Mouse (Mus musculus) retina, postnatal 7 days (tissue): ENCODE data around the gene Sh2b2.

Experiments
- DNase-seq: peaks from one replicate; pipeline ENCODE4 v3.0.0-alpha.2; 2012; ENCODE audit warnings: low read depth, low spot score

Sh2b2 gene

GRCm38 (mm10) chr5:136246452-136246838 is at the start of gene Sh2b2:
Sh2b2 (minus strand) TSS chr5:136246556.
- no peak for DNase-seq

GRCm38 (mm10) chr5:136292971-136293418 is 46.6 kb upstream of the Sh2b2 start:
- DNase-seq: no peak

- no peak for DNase-seq
These were observed 46.0 kb upstream of the Sh2b2 start for GRCm38 (mm10) chr5:136292361-136292760.

GRCm38 (mm10) chr5:136291562-136291961 is 45.2 kb upstream of the Sh2b2 start:
- DNase-seq: no peak

GRCm38 (mm10) chr5:136289776-136290175 is 43.4 kb upstream of the Sh2b2 start:
- DNase-seq: no peak

GRCm38 (mm10) chr5:136288351-136289081 is 42.2 kb upstream of the Sh2b2 start:
- DNase-seq: no peak

- no peak for DNase-seq
These were observed 40.2 kb upstream of the Sh2b2 start for GRCm38 (mm10) chr5:136286566-136286965.

- no peak for DNase-seq
These were observed 38.8 kb upstream of the Sh2b2 start for GRCm38 (mm10) chr5:136285106-136285505.

GRCm38 (mm10) chr5:136281351-136281750 is 35.0 kb upstream of the Sh2b2 start:
- no peak for DNase-seq

- DNase-seq: no peak
These were observed 28.4 kb upstream of the Sh2b2 start for GRCm38 (mm10) chr5:136274739-136275138.

GRCm38 (mm10) chr5:136269937-136270336 is 23.6 kb upstream of the Sh2b2 start:
- DNase-seq: no peak

- DNase-seq: no peak
These were observed 19.7 kb upstream of the Sh2b2 start for GRCm38 (mm10) chr5:136266077-136266476.

GRCm38 (mm10) chr5:136263342-136263741 is 17.0 kb upstream of the Sh2b2 start:
- no peak for DNase-seq

- DNase-seq: peak; percentile 38
These were observed 12.6 kb upstream of the Sh2b2 start for GRCm38 (mm10) chr5:136258919-136259318.

GRCm38 (mm10) chr5:136252899-136253298 is 6.5 kb upstream of the Sh2b2 start:
- peak; percentile 78 for DNase-seq

- no peak for DNase-seq
These were observed 4.6 kb upstream of the Sh2b2 start for GRCm38 (mm10) chr5:136251004-136251403.

GRCm38 (mm10) chr5:136248441-136248840 is 2.1 kb upstream of the Sh2b2 start:
- DNase-seq: no peak

GRCm38 (mm10) chr5:136245541-136246451 is 560 bp downstream of the Sh2b2 start:
- no peak for DNase-seq

- DNase-seq: peak; percentile 70
These were observed 1.4 kb downstream of the Sh2b2 start for GRCm38 (mm10) chr5:136244762-136245540.

- no peak for DNase-seq
These were observed 2.2 kb downstream of the Sh2b2 start for GRCm38 (mm10) chr5:136243851-136244761.

- DNase-seq: no peak
These were observed 5.2 kb downstream of the Sh2b2 start for GRCm38 (mm10) chr5:136241161-136241560.
